Mouse (Mus musculus) stomach, postnatal 0 days (tissue): Measurements from ENCODE around the gene Gm21970. TPM values are rescaled to one million over a fixed set of nuclear protein-coding genes. Genes with fewer than 3 reads are reported as not detected.

Source experiments
- ATAC-seq: fragments of 200-750 bp; cut with Nextera tagmentation; 2 replicates; pipeline ENCODE4 v1.8.0; 2017; ENCODE audit not compliant: low FRiP score, low TSS enrichment
- DNase-seq: peaks from one replicate; pipeline ENCODE4 v3.0.0-alpha.2; 2016; ENCODE audit warnings: low spot score
- H3K27ac ChIP-seq: fragments of 300-500 bp; sonication (generic); replicated peaks from 2 replicates; pipeline ENCODE4 v1.5.1; 2014; ENCODE audit warnings: mild to moderate bottlenecking, control low read depth
- H3K27me3 ChIP-seq: fragments of 300-500 bp; sonication (generic); 2 replicates; pipeline ENCODE4 v1.6.1; 2014; ENCODE audit warnings: low read length; ENCODE audit not compliant: control insufficient read depth, insufficient read depth
- H3K36me3 ChIP-seq: fragments of 300-500 bp; sonication (generic); 2 replicates; pipeline ENCODE4 v1.6.1; 2014; ENCODE audit warnings: low read length, mixed read lengths; ENCODE audit not compliant: control insufficient read depth, insufficient read depth
- H3K4me1 ChIP-seq: fragments of 300-500 bp; sonication (generic); replicated peaks from 2 replicates; pipeline ENCODE4 v1.6.1; 2014; ENCODE audit warnings: antibody characterized with exemption; ENCODE audit not compliant: control insufficient read depth, insufficient read depth
- H3K4me2 ChIP-seq: fragments of 300-500 bp; sonication (generic); replicated peaks from 2 replicates; pipeline ENCODE4 v1.6.1; 2014; ENCODE audit warnings: low read depth, mild to moderate bottlenecking, control low read depth, moderate library complexity
- H3K4me3 ChIP-seq: fragments of 300-500 bp; sonication (generic); 2 replicates; pipeline ENCODE4 v1.5.1; 2014; ENCODE audit warnings: low read depth, low read length, control low read depth
- H3K9ac ChIP-seq: fragments of 300-500 bp; sonication (generic); 2 replicates; pipeline ENCODE4 v1.6.1; 2014; ENCODE audit warnings: mild to moderate bottlenecking, low read length, control low read depth, mixed read lengths
- H3K9me3 ChIP-seq: fragments of 300-500 bp; sonication (generic); 2 replicates; pipeline ENCODE4 v1.6.1; 2016; ENCODE audit warnings: low read length; ENCODE audit not compliant: control insufficient read depth
- CTCF ChIP-seq: IDR thresholded peaks from 2 replicates; pipeline ENCODE4 v1.5.1; 2016; ENCODE audit warnings: antibody characterized with exemption, low read depth, mild to moderate bottlenecking, moderate library complexity
- EP300 ChIP-seq: optimal IDR thresholded peaks from 2 replicates; pipeline ENCODE3; 2016; ENCODE audit warnings: antibody characterized with exemption
- WGBS: fragments of 180-500 bp; shearing (Covaris S2); extraction: QIAGEN DNeasy Blood & Tissue Kit; methylation state at CpG from one replicate; pipeline ENCODE4 v1.1.7; 2014; 5-methylcytosine and 5-hydroxymethylcytosine counted together
- polyA plus RNA-seq: library from polyadenylated mRNA; unstranded; fragments of >200 nt; fragmentation: Nextera tagmentation; extraction: Ambion mirVana; gene quantifications from 2 replicates; pipeline ENCODE4 v1.2.1, GENCODE M21; 2015

Gm21970 gene
- polyA plus RNA-seq, 1 experiment from 2014 or later = not detected

DNA sequence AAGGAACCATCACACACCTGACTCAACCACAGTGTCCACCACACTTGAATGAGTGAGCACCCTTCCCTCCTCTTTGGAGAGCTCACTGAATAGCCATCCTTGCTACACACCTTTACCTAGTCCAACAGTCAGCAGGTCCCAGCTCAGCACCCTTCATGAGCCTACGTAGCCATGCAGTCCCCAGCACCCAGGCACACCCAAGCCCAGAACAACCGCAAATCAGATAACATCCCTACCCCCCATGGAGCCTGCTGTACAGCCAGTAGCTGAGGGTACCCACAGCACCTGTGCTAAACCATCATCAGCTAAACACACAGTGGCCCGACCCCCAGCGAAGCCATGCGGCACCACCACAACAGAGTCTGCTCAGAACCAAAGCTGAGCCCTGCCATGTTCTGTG is 56.6 kb downstream of the Gm21970 start:
- no peak overlapping the region for H3K4me2 ChIP-seq
- 92% methylated on average over 5 of the region's 5 CpGs for WGBS
- ATAC-seq (no peak), DNase-seq (no peak)
- H3K27ac ChIP-seq = no peak overlapping the region
- no peaks in the 10 kb centered on the region for H3K36me3 ChIP-seq
- no peaks in the 10 kb centered on the region for H3K27me3 ChIP-seq
- peaks cover 6% of the 10 kb centered on the region for H3K4me1 ChIP-seq
- H3K9ac ChIP-seq = no peak overlapping the region
- no peak overlapping the region for H3K4me3 ChIP-seq
- H3K9me3 ChIP-seq = no peaks in the 10 kb centered on the region
- no peak for TF ChIP-seq CTCF

DNA sequence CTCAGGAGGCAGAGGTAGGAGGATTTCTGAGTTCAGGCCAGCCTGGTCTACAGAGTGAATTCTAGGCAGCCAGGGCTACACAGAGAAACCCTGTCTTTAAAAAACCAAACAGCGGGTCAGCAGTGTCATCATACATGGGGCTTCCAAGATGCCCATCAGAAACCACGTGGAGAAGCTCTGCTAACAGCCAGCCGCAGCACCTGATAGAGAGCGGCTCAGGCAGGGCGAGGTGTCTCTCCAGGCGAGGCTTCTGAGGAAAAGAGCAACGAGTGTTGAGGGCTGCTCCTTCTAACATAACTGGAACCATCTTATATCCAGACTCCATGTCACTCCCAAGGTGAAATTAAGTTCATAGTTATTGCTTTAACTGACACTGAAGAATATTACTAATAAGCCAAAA is 57.4 kb downstream of the Gm21970 start:
- no peak for ATAC-seq
- Histone ChIP-seq H3K4me3 (no peak overlapping the region), H3K36me3 (no peaks in the 10 kb centered on the region), H3K27ac (no peak overlapping the region), H3K27me3 (no peaks in the 10 kb centered on the region), H3K4me1 (peaks cover 6% of the 10 kb centered on the region), H3K9me3 (no peaks in the 10 kb centered on the region), H3K4me2 (no peak overlapping the region), H3K9ac (no peak overlapping the region)
- 75% methylated on average over 7 of the region's 7 CpGs for WGBS
- DNase-seq = no peak
- no peak for TF ChIP-seq CTCF

DNA sequence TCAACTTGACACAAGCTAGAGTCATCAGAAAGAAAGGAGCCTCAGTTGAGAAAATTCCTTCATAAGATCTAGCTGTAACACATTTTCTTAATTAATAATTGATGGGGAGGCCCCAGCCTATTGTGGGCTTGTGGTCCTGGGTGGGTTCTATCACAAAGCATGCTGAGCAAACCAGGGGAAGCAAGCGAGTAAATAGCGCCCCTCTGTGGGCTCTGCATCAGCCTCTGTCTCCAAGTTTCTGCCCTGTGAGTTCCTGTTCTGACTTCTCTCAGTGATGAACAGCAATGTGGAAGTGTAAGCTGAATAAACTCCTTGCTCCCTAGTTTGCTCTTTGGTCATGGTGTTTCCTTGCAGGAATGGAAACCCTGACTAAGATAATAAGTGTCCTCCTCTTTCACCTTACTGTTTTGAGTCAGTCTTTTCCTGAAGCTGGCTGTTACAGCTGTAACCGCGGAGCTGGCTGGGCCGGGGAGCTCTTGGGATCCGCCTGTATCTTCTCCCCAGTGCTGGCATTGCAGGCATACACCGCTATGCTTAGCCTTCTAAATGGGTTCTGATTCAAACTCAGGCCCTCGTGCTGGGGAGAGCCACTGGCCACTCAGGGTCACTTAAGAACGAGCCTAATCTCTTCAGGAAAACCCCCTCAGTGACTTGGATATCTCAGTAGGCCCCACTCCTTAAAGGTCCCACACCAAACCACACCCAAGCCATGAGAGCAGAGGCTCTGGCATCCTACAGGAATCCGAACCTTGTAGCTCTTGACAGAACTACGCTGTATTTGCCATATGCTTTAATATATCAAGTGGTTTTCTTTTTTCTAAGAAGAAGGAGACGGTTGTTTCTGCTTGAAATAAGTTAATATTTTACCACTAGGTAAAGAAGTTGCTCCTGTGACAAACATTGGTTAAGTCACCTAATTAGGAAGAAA is 58.9 kb downstream of the Gm21970 start:
- DNase-seq (no peak), ATAC-seq (no peak)
- TF ChIP-seq CTCF (peak; percentile 26), EP300 (no peak)
- Histone ChIP-seq H3K9me3 (no peaks in the 10 kb centered on the region), H3K4me1 (peaks cover 6% of the 10 kb centered on the region), H3K27me3 (no peaks in the 10 kb centered on the region), H3K4me3 (no peak overlapping the region), H3K9ac (no peak overlapping the region), H3K27ac (no peak overlapping the region), H3K4me2 (no peak overlapping the region), H3K36me3 (no peaks in the 10 kb centered on the region)
- WGBS = 71% methylated on average over 12 of the region's 12 CpGs

DNA sequence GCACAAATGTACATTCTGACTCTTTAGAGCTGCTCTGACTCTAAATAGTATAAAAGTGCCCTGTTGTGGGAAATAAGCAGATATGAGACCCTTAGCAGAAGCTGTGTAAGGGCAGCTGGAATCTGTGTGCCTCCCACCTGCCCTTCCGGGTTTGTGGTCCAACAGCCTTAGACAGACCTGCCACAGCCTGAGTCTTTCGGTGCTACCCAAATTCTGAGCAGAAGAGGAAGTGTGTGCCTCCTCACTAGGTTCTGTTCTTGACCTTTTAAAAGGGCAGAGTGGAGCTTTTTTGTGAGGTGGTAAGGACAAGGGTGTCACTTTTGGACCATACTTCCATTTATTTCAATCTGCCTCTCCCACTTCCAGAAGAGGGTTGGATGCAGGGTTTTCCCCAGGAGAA is 60.4 kb downstream of the Gm21970 start:
- no peaks in the 10 kb centered on the region for H3K36me3 ChIP-seq
- ATAC-seq (no peak), DNase-seq (no peak)
- 79% methylated on average over 2 of the region's 2 CpGs for WGBS
- TF ChIP-seq EP300 (no peak), CTCF (no peak)
- H3K27ac ChIP-seq = peak overlapping the region; percentile 56
- H3K9ac ChIP-seq = no peak overlapping the region
- peaks cover 6% of the 10 kb centered on the region for H3K4me1 ChIP-seq
- no peaks in the 10 kb centered on the region for H3K27me3 ChIP-seq
- no peak overlapping the region for H3K4me2 ChIP-seq
- H3K4me3 ChIP-seq = no peak overlapping the region
- no peaks in the 10 kb centered on the region for H3K9me3 ChIP-seq

DNA sequence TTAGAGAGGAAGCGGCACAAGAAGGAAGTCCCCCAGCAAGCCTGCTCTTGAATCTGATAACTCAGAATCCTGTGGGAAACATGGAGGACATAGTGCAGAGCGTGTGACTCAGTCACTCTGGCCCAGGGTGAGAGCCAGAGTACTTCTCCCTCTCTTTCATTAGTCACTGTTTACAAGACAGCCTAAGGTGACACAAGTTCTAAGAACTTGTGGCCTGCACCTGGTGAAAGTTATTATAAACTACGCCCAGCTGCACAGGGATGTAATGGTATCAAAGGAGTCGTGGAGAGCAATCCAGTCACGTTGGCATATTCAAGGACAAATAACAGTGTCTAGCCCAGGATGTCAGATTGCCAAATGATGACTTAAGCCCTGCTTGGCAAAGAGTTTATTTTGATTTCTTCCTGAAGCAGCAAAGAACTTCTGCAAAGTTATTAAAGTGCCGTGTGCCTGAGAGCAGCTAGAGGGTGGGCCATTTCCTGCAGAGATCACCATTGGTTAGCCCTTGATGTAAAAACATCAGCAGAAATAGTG is 60.9 kb downstream of the Gm21970 start:
- peak; percentile 94 for ATAC-seq

DNA sequence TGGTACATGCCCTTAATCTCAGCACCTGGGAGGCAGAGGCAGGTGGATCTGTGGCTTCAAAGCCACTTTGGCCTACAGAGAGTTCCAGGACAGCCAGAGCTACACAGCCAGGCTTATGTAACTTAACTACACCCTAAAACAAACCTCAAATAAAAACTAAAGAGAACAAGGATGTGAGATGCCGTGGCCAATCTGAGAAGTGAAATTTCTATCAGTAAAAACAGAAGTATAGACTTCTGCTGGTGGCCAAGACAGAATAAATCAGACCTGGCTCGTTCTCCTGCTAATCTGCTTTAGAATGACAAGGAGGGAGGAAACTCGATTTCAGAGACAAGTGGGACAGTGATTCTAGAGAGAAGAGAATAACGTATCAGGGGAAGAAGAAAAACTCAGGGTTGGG is 64.3 kb downstream of the Gm21970 start:
- Histone ChIP-seq H3K36me3 (no peaks in the 10 kb centered on the region), H3K9me3 (no peaks in the 10 kb centered on the region), H3K4me3 (no peak overlapping the region), H3K9ac (no peak overlapping the region), H3K27me3 (no peaks in the 10 kb centered on the region), H3K4me2 (no peak overlapping the region), H3K27ac (no peak overlapping the region), H3K4me1 (no peaks in the 10 kb centered on the region; the same call in 1 of the 2 replicates)
- 72% methylated on average over 4 of the region's 4 CpGs for WGBS
- ATAC-seq (no peak), DNase-seq (no peak)
- TF ChIP-seq EP300 (no peak), CTCF (no peak)

More for the DNA sequence above, 60.9 kb downstream of the Gm21970 start:
- Histone ChIP-seq H3K4me3 (no peak overlapping the region), H3K27ac (peak overlapping the region; percentile 56; the same call in 1 of the 2 replicates), H3K9me3 (no peaks in the 10 kb centered on the region), H3K4me1 (peaks cover 3% of the 10 kb centered on the region), H3K4me2 (no peak overlapping the region), H3K9ac (no peak overlapping the region), H3K27me3 (no peaks in the 10 kb centered on the region), H3K36me3 (no peaks in the 10 kb centered on the region)
- 13% methylated on average over 6 of the region's 6 CpGs for WGBS
- DNase-seq = peak; percentile 66
- peak; percentile 82 for TF ChIP-seq EP300
- peak; percentile 30 for TF ChIP-seq CTCF
